Mouse (Mus musculus): ENCODE measurements at regions not wholly inside any gene's neighbourhood (a gene's known extent, or its start where the extent isn't known, plus 50 kb on each side); places are given as distances from the start of the nearest gene placed in this dataset.

GRCm38 (mm10) chr10:95085688-95086268 lies 141.1 kb upstream of the Plxnc1 start:
- no peak for DNase-seq

- DNase-seq = no peak
These were observed 138.9 kb upstream of the Plxnc1 start for GRCm38 (mm10) chr10:95083341-95084148.

GRCm38 (mm10) chr10:95082634-95083033 lies 138.0 kb upstream of the Plxnc1 start:
- no peak for DNase-seq

GRCm38 (mm10) chr10:95079979-95080378 lies 135.3 kb upstream of the Plxnc1 start:
- no peak for DNase-seq

GRCm38 (mm10) chr10:95076421-95076820 lies 131.8 kb upstream of the Plxnc1 start:
- no peak for DNase-seq

- no peak for DNase-seq
These were observed 131.3 kb upstream of the Plxnc1 start for GRCm38 (mm10) chr10:95075897-95076296.

GRCm38 (mm10) chr10:95074959-95075590 lies 130.4 kb upstream of the Plxnc1 start:
- DNase-seq = no peak

GRCm38 (mm10) chr10:95074381-95074780 lies 129.7 kb upstream of the Plxnc1 start:
- DNase-seq = no peak

- no peak for DNase-seq
These were observed 123.3 kb upstream of the Plxnc1 start for GRCm38 (mm10) chr10:95067971-95068370.

GRCm38 (mm10) chr10:95066774-95067173 lies 122.1 kb upstream of the Plxnc1 start:
- DNase-seq = no peak

- no peak for DNase-seq
These were observed 115.0 kb upstream of the Plxnc1 start for GRCm38 (mm10) chr10:95059486-95060091.

GRCm38 (mm10) chr10:95059078-95059477 lies 114.4 kb upstream of the Plxnc1 start:
- DNase-seq = peak; percentile 32

- no peak for DNase-seq
These were observed 112.5 kb upstream of the Plxnc1 start for GRCm38 (mm10) chr10:95057051-95057714.

GRCm38 (mm10) chr10:95056541-95056940 lies 111.9 kb upstream of the Plxnc1 start:
- no peak for DNase-seq

- DNase-seq = no peak
These were observed 110.2 kb upstream of the Plxnc1 start for GRCm38 (mm10) chr10:95054869-95055268.

- no peak for DNase-seq
These were observed 104.2 kb upstream of the Plxnc1 start for GRCm38 (mm10) chr10:95048790-95049189.

- DNase-seq = no peak
These were observed 99.3 kb upstream of the Plxnc1 start for GRCm38 (mm10) chr10:95043978-95044377.

- DNase-seq = no peak
These were observed 95.7 kb upstream of the Plxnc1 start for GRCm38 (mm10) chr10:95040258-95040895.

- no peak for DNase-seq
These were observed 91.5 kb upstream of the Plxnc1 start for GRCm38 (mm10) chr10:95036043-95036697.

GRCm38 (mm10) chr10:95035371-95035770 lies 90.7 kb upstream of the Plxnc1 start:
- DNase-seq = no peak

GRCm38 (mm10) chr10:95034566-95034965 lies 89.9 kb upstream of the Plxnc1 start:
- DNase-seq = peak; percentile 71
